Mouse (Mus musculus) spleen, adult 2 months (tissue): Measurements from ENCODE around the gene Actl6b. TPM values are rescaled to one million over a fixed set of nuclear protein-coding genes. Genes with fewer than 3 reads are reported as not detected.

Experiments
- DNase-seq, 2 experiments: peaks; one replicate each; pipeline versions ENCODE4 v3.0.0 to v3.0.0-alpha.2; 2012 to 2021; ENCODE audit warnings: low spot score in 2 of 2, low read depth in 1 of 2
- H3K27ac ChIP-seq: fragments of 200-500 bp; 2 replicates; pipeline ENCODE4 v1.5.1; 2012; ENCODE audit warnings: low read length, inconsistent platforms; ENCODE audit not compliant: insufficient read depth
- H3K27me3 ChIP-seq: fragments of 200-500 bp; 2 replicates; pipeline ENCODE4 v1.6.1; 2012; ENCODE audit warnings: mild to moderate bottlenecking, moderate library complexity, low read length, inconsistent platforms; ENCODE audit not compliant: control insufficient read depth, insufficient read depth
- H3K36me3 ChIP-seq: fragments of 200-500 bp; 2 replicates; pipeline ENCODE4 v1.6.1; 2012; ENCODE audit warnings: mild to moderate bottlenecking, low read length, inconsistent platforms; ENCODE audit not compliant: control insufficient read depth, insufficient read depth
- H3K4me1 ChIP-seq: fragments of 200-500 bp; 2 replicates; pipeline ENCODE4 v1.6.1; 2011; ENCODE audit warnings: inconsistent platforms; ENCODE audit not compliant: control insufficient read depth, insufficient read depth, insufficient read length
- H3K4me3 ChIP-seq: fragments of 200-500 bp; 2 replicates; pipeline ENCODE4 v1.5.1; 2011; ENCODE audit warnings: mild to moderate bottlenecking, inconsistent platforms; ENCODE audit not compliant: insufficient read depth, insufficient read length; ENCODE audit errors: extremely low read depth
- CTCF ChIP-seq: fragments of 200-500 bp; IDR thresholded peaks from 2 replicates; pipeline ENCODE4 v1.5.1; 2011; ENCODE audit warnings: mild to moderate bottlenecking, inconsistent platforms; ENCODE audit not compliant: insufficient read depth, insufficient read length, insufficient replicate concordance; ENCODE audit errors: extremely low read depth
- POLR2A ChIP-seq: fragments of 200-500 bp; IDR thresholded peaks from 2 replicates; pipeline ENCODE4 v1.6.1; 2011; ENCODE audit warnings: low read depth, low read length, inconsistent platforms
- WGBS: fragments of 180-500 bp; shearing (Covaris S2); methylation state at CpG from one replicate; pipeline ENCODE4 v1.1.7; 2018; 5-methylcytosine and 5-hydroxymethylcytosine counted together
- polyA plus RNA-seq: library from polyadenylated mRNA; depleted of rRNA; stranded (reverse); fragments of >200 nt; gene quantifications from 2 replicates; pipeline ENCODE4 v1.2.3, GENCODE M21; 2012

Actl6b gene
- polyA plus RNA-seq, 1 experiment = not detected

GRCm38 (mm10) chr5:137562965-137563364 lies 9.6 kb downstream of the Actl6b start:
- H3K36me3 ChIP-seq = no peaks in the 10 kb centered on the region
- DNase-seq = no peak
- no peaks in the 10 kb centered on the region for H3K27me3 ChIP-seq
- no peak overlapping the region for H3K27ac ChIP-seq
- WGBS = 88% methylated on average over 10 of the region's 10 CpGs
- no peaks in the 10 kb centered on the region for H3K4me1 ChIP-seq
- no peak for TF ChIP-seq POLR2A
- no peak overlapping the region for H3K4me3 ChIP-seq

GRCm38 (mm10) chr5:137565744-137566143 lies 12.4 kb downstream of the Actl6b start:
- Histone ChIP-seq H3K27me3 (no peaks in the 10 kb centered on the region), H3K4me3 (no peak overlapping the region), H3K27ac (no peak overlapping the region), H3K4me1 (peaks cover 10% of the 10 kb centered on the region; the same call in 1 of the 2 replicates), H3K36me3 (no peaks in the 10 kb centered on the region)
- no peak for TF ChIP-seq POLR2A
- no peak for TF ChIP-seq CTCF
- 87% methylated on average over 6 of the region's 6 CpGs for WGBS
- no peak for DNase-seq

- no peak overlapping the region for H3K4me3 ChIP-seq
- H3K27me3 ChIP-seq = no peaks in the 10 kb centered on the region
- no peak overlapping the region for H3K27ac ChIP-seq
- TF ChIP-seq POLR2A = no peak
- no peak for TF ChIP-seq CTCF
- peaks cover 13% of the 10 kb centered on the region; the same call in 1 of the 2 replicates for H3K4me1 ChIP-seq
- DNase-seq = no peak
- 95% methylated on average over 5 of the region's 5 CpGs for WGBS
- no peaks in the 10 kb centered on the region for H3K36me3 ChIP-seq
Observed at GRCm38 (mm10) chr5:137566416-137566815, 13.1 kb downstream of the Actl6b start.

GRCm38 (mm10) chr5:137568223-137568798 lies 15.0 kb downstream of the Actl6b start:
- no peak overlapping the region for H3K27ac ChIP-seq
- WGBS = 85% methylated on average over 8 of the region's 8 CpGs

GRCm38 (mm10) chr5:137569031-137569430 lies 15.7 kb downstream of the Actl6b start:
- H3K4me3 ChIP-seq = no peak overlapping the region
- no peaks in the 10 kb centered on the region for H3K27me3 ChIP-seq
- no peak overlapping the region for H3K27ac ChIP-seq

More at GRCm38 (mm10) chr5:137568223-137568798, 15.0 kb downstream of the Actl6b start:
- H3K4me1 ChIP-seq = peaks cover 13% of the 10 kb centered on the region; the same call in 1 of the 2 replicates
- TF ChIP-seq POLR2A (no peak), CTCF (no peak)
- DNase-seq = no peak
- no peaks in the 10 kb centered on the region for H3K36me3 ChIP-seq
- H3K4me3 ChIP-seq = no peak overlapping the region
- H3K27me3 ChIP-seq = no peaks in the 10 kb centered on the region

GRCm38 (mm10) chr5:137569665-137570064 lies 16.3 kb downstream of the Actl6b start, which contains the start of gene Tfr2:
TSS of gene Tfr2 (plus strand) at chr5:137569840.
- Histone ChIP-seq H3K4me3 (peak within 1 kb of the TSS; percentile 5; the same call in 1 of the 2 replicates), H3K27me3 (no peaks in the 10 kb centered on the region), H3K27ac (no peak within 1 kb of the TSS), H3K36me3 (no peaks in the 10 kb centered on the region), H3K4me1 (peaks cover 13% of the 10 kb centered on the region; the same call in 1 of the 2 replicates)
- TF ChIP-seq CTCF = no peak
- no peak for TF ChIP-seq POLR2A
- DNase-seq = peak; percentile 35 to 62
- 4% methylated on average over 9 of the region's 9 CpGs for WGBS

More at GRCm38 (mm10) chr5:137569031-137569430, 15.7 kb downstream of the Actl6b start:
- no peaks in the 10 kb centered on the region for H3K36me3 ChIP-seq
- 62% methylated on average over 12 of the region's 12 CpGs for WGBS
- peaks cover 13% of the 10 kb centered on the region; the same call in 1 of the 2 replicates for H3K4me1 ChIP-seq
- DNase-seq = no peak
- TF ChIP-seq CTCF (no peak), POLR2A (no peak)

- TF ChIP-seq CTCF (no peak), POLR2A (no peak)
- no peak overlapping the region for H3K27ac ChIP-seq
- no peak for DNase-seq
- peaks cover 13% of the 10 kb centered on the region; the same call in 1 of the 2 replicates for H3K4me1 ChIP-seq
- H3K36me3 ChIP-seq = no peaks in the 10 kb centered on the region
- H3K27me3 ChIP-seq = no peaks in the 10 kb centered on the region
- no peak overlapping the region for H3K4me3 ChIP-seq
- 4% methylated on average over 7 of the region's 7 CpGs for WGBS
Observed at GRCm38 (mm10) chr5:137570181-137570580, 16.9 kb downstream of the Actl6b start.
